Mouse (Mus musculus) brain, adult 2 months (tissue): Measurements from ENCODE around the gene Clip3.

ENCODE experiments used
- DNase-seq: peaks from one replicate; pipeline ENCODE4 v3.0.0; 2011; ENCODE audit warnings: low read depth, low spot score

Clip3 gene

DNA sequence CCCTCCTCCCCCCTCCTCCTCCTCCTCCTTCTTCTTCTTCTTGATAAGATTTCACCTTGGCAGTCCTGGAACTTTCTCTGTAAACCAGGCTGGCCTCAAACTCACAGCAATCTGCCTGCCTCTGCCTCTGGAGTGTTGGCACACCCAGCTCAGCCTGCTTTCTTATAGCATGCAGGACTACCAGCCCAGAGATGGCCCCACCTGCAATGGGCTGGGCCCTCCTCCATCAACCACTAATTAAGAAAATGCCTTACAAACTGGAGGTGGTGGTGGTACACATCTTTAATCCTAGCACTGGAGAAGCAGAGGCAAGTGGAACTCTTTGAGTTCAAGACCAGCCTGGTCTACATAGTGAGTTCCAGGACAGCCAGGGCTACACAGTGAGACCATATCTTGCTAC lies 34.9 kb downstream of the Clip3 start:
- no peak for DNase-seq

GRCm38 (mm10) chr7:30327140-30327539 lies 35.6 kb downstream of the Clip3 start:
- peak; percentile 98 for DNase-seq

DNA sequence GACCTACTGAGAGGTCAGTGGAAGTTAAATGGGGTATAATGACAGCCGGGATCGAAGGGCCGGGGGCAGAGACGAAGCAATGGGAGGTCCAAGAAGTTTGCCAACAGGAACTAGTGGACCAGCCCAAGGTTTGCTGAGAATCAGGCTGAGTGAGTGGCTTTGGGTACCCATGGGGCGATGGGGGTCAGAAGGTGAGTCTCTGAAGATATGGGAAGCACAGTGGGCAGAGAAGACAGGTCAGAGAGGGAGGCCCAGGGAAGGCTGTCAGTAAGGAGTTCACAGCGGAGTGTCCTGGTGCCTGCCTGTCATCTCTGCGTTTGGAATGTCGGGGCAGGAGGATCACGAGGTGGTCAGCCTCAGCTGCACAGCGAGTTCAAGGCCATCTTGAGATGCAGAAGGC lies 36.9 kb downstream of the Clip3 start:
- DNase-seq, result no peak

GRCm38 (mm10) chr7:30331887-30332286 lies 40.4 kb downstream of the Clip3 start:
- peak; percentile 100 for DNase-seq

DNA sequence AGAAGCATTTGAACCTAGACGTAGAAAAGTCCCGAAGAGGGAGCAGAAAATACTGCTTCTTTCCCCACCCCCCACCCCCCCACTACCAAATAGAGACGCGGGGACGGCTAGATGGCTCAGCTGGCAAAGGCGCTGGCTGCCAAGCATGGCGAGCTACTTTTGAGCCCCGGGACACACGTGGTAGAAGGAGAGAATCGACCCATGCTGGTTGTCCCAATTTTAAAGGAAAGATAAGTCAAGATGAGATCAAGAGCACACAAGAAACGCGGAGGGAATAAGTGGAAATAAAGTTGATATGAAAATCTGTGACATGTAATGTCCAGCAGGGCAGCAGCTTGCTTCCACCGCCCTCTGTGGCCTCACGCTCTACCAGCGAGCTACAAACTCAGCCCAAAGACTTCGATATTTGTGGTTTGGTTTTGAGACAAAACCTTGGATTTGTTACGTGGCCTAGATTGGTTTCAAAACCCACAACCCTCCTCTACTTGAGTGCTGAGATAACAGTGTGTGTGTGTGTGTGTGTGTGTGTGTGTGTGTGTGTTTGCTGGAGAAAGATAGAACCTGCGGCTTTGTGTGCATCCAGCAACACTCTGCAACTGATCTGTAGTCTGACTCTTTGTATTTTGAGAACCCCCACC lies 41.2 kb downstream of the Clip3 start:
- peak; percentile 43 for DNase-seq

GRCm38 (mm10) chr7:30333436-30333835 lies 41.9 kb downstream of the Clip3 start:
- DNase-seq, result peak; percentile 93

DNA sequence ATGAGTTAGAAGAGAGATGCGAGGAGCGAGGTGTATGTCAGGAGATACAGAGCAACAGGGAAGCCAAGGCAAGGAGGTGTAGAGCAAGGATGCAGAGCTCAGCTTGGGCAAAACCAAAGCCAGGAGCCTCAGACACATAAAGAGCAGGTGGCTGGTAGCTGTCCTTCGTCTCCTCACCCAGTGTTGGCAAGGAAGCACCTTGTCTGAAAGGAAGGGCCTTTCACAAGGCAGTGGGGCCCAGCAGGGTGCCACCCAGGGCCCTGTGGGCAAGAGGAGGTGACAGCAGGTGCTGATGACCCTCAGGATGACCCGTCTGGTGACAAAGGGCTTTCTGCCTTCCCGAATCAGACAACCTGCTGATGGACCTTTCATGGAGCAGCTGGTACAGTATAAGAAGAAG lies 43.0 kb downstream of the Clip3 start:
- no peak for DNase-seq

DNA sequence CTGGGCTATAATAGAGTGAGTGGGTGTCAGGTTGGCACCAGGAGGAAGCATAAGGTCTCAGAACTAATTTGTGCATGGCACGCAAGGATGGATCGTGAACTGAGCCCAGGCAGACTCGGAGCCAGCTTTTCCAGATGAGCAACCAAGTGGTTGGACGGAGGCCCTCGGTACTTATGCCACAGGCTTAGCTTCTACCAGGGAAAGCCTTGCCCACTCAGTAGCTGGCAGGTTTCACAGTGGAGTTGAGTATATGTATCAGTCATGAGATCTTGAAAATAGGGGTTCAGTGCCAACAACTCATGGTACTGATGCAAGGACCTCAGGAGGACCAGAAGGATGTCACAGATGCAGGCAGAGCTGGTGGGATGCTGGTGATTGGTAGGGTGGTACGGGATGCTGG lies 44.2 kb downstream of the Clip3 start:
- peak; percentile 62 for DNase-seq

GRCm38 (mm10) chr7:30336384-30336783 lies 44.9 kb downstream of the Clip3 start:
- peak; percentile 98 for DNase-seq

DNA sequence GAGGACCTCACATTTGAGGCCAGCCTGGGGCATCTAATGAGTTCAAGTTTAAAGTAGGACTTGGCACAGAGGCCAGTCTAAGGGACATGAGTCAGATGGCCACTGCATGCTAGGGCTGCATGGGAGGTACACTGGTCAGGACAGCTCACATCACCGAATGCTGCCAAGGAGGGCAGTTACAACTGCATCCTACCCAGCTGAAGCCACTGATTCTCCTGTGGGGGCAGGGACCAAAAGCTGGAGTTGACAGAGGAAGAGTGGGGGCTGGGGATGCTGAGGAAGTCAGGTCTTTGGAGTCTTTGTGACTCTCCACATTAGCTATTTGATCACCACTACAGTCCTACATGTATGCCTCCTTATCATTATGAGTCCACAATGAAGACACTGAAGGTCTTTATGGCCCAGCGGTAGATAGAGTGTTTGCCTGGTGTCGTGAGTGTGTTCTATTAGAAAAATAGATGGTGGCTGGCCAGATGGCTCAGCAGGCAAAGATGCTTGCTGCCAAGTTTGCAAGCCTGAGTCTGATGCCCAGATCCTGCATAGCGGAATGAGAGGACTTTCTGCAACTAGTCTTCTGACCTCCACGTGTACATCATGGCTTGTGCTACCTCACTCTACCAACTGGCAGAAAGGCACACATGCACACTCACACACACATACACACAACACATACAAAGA lies 48.0 kb downstream of the Clip3 start:
- DNase-seq, result peak; percentile 86

- DNase-seq, result no peak
These were observed 55.3 kb downstream of the Clip3 start for GRCm38 (mm10) chr7:30346635-30347379.

DNA sequence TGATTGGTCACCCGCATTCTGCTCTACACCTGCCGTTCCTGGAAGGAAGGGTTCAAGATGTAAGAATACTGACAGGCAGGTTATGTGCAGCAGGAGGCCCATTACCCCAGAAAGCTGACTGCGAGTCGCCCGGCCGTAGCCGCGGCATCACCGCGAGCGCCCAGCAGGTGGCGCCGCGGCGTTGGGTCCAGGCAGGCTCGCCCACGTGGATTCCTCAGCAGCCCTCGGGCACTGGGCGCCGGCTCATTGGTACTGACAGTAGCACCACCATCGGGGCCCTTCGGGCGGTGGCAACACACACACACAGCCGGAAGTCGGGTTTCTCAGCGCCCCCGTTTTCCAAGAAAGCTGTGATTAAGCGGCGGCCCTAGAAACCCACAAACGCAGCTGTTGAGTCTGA lies 56.3 kb downstream of the Clip3 start:
- DNase-seq, result peak; percentile 92

GRCm38 (mm10) chr7:30353279-30353822 lies 61.8 kb downstream of the Clip3 start:
- peak; percentile 88 for DNase-seq

DNA sequence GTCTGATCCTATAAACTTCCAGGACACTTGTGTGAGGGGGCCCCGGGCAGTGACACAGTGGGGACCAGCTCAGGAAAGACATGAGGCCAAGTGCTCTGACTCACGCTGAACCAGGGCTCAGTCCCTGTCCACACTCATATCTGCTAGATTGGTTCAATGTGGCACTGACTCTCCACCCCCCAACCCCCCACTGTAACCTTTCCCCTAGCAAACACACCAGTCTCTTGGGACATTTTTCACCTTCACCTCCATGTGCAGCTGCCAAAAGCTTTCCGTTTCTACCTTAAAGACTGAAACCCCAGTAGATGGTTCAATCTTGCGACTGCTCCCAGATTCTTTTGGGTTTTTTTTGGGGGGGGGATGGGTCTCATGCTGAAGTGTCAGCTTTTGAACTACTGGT lies 62.5 kb downstream of the Clip3 start:
- no peak for DNase-seq
